Mouse (Mus musculus) erythroblast, embryonic 14.5 days (primary cell): ENCODE data around the gene Ntng2.

Experiments
- GATA1 ChIP-seq: IDR thresholded peaks from 2 replicates; pipeline ENCODE4 v1.6.1; 2012; ENCODE audit warnings: low read length, inconsistent platforms, mixed read lengths
- TAL1 ChIP-seq: IDR thresholded peaks from 3 replicates; pipeline ENCODE4 v1.6.1; 2012; ENCODE audit warnings: low read length, inconsistent platforms, mixed read lengths

DNA sequence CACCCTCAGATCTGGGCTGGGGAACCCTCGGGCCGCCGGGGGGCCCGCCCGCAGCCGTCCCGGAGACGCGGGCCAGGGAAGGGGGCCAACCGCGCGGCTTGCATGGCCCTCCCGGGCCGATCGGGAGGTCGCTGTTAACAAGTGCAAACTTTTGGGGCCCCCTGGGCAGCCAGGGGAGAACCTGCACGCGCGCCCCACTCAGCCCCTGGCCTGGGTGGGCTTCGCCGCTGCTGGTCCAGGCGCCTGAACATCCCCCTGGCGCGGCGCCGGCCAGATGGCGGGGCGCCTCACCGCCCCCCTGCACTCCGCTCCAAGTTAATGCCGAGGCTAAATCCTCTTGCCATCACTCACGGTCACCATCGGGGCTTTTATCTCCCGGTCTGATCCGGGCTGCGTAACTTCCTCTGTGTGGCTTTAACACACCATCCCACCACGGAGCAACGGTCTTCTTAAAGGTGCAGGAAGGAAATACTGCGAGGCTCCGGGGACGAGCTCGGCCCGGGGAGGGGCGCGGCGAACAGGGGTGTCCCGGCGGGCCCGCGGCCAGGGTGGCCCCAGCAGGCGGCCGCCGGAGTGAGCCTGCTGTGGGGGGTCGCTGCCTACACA lies at the start of gene Ntng2:
- no peak for TF ChIP-seq TAL1
- no peak for TF ChIP-seq GATA1
